Mouse (Mus musculus) neural tube, embryonic 14.5 days (tissue): ENCODE measurements around the gene Cd40lg. TPM values are rescaled to one million over a fixed set of nuclear protein-coding genes. Genes with fewer than 3 reads are reported as not detected.

ENCODE experiments used
- ATAC-seq: fragments of 200-750 bp; cut with Nextera tagmentation; 2 replicates; pipeline ENCODE4 v1.8.0; 2017; ENCODE audit warnings: low read depth, mild to moderate bottlenecking, moderate TSS enrichment, moderate library complexity
- H3K27ac ChIP-seq: fragments of 300-500 bp; sonication (generic); 2 replicates; pipeline ENCODE4 v1.5.1; 2014; ENCODE audit warnings: low read depth, mild to moderate bottlenecking, control low read depth, low read length, moderate library complexity, mixed read lengths
- H3K27me3 ChIP-seq: fragments of 300-500 bp; sonication (generic); 2 replicates; pipeline ENCODE4 v1.6.1; 2014; ENCODE audit warnings: low read length; ENCODE audit not compliant: control insufficient read depth, insufficient read depth
- H3K36me3 ChIP-seq: fragments of 300-500 bp; sonication (generic); 2 replicates; pipeline ENCODE4 v1.6.1; 2014; ENCODE audit warnings: low read length, mixed read lengths; ENCODE audit not compliant: control insufficient read depth, insufficient read depth
- H3K4me1 ChIP-seq: fragments of 300-500 bp; sonication (generic); 2 replicates; pipeline ENCODE4 v1.6.1; 2014; ENCODE audit warnings: low read length; ENCODE audit not compliant: control insufficient read depth, insufficient read depth
- H3K4me2 ChIP-seq: fragments of 300-500 bp; sonication (generic); 2 replicates; pipeline ENCODE4 v1.6.1; 2014; ENCODE audit warnings: mild to moderate bottlenecking, low read depth, low read length, control low read depth
- H3K4me3 ChIP-seq: fragments of 300-500 bp; sonication (generic); 2 replicates; pipeline ENCODE4 v1.5.1; 2014; ENCODE audit warnings: low read depth, low read length, control low read depth, mixed read lengths
- H3K9ac ChIP-seq: fragments of 300-500 bp; sonication (generic); replicated peaks from 2 replicates; pipeline ENCODE4 v1.6.1; 2014; ENCODE audit warnings: low read depth, mild to moderate bottlenecking, control low read depth, low read length, mixed read lengths
- H3K9me3 ChIP-seq: fragments of 300-500 bp; sonication (generic); 2 replicates; pipeline ENCODE4 v1.6.1; 2016; ENCODE audit warnings: low read length; ENCODE audit not compliant: control insufficient read depth
- WGBS: fragments of 180-500 bp; shearing (Covaris S2); extraction: QIAGEN DNeasy Blood & Tissue Kit; methylation state at CpG from one replicate; pipeline ENCODE4 v1.1.7; 2014; 5-methylcytosine and 5-hydroxymethylcytosine counted together
- polyA plus RNA-seq: library from polyadenylated mRNA; unstranded; fragments of >200 nt; fragmentation: Nextera tagmentation; extraction: Ambion mirVana; gene quantifications from 2 replicates; pipeline ENCODE4 v1.2.1, GENCODE M21; 2014

Cd40lg gene
- polyA plus RNA-seq, 1 experiment from 2014 or later = not detected

- Histone ChIP-seq H3K27ac (no peak overlapping the region), H3K4me1 (no peaks in the 10 kb centered on the region), H3K4me2 (no peak overlapping the region), H3K9ac (no peak overlapping the region), H3K9me3 (no peaks in the 10 kb centered on the region), H3K4me3 (no peak overlapping the region), H3K27me3 (no peaks in the 10 kb centered on the region), H3K36me3 (no peaks in the 10 kb centered on the region)
- no peak for ATAC-seq
- WGBS = 67% methylated on average over 4 of the region's 4 CpGs
These were observed 24.0 kb downstream of the Cd40lg start for GRCm38 (mm10) chrX:57235982-57236381.

- 80% methylated on average over 3 of the region's 3 CpGs for WGBS
These were observed 26.6 kb downstream of the Cd40lg start for GRCm38 (mm10) chrX:57238572-57238971.

GRCm38 (mm10) chrX:57253329-57254055, 41.5 kb downstream of the Cd40lg start:
- Histone ChIP-seq H3K36me3 (no peaks in the 10 kb centered on the region), H3K4me1 (no peaks in the 10 kb centered on the region), H3K9me3 (no peaks in the 10 kb centered on the region), H3K4me3 (no peak overlapping the region), H3K27me3 (no peaks in the 10 kb centered on the region), H3K27ac (no peak overlapping the region), H3K9ac (no peak overlapping the region), H3K4me2 (no peak overlapping the region)
- 64% methylated on average over 7 of the region's 7 CpGs for WGBS
- ATAC-seq = no peak

More at GRCm38 (mm10) chrX:57238572-57238971, 26.6 kb downstream of the Cd40lg start:
- H3K4me1 ChIP-seq = no peaks in the 10 kb centered on the region
- H3K4me2 ChIP-seq = no peak overlapping the region
- H3K9me3 ChIP-seq = no peaks in the 10 kb centered on the region
- H3K4me3 ChIP-seq = no peak overlapping the region
- no peak for ATAC-seq
- no peaks in the 10 kb centered on the region for H3K27me3 ChIP-seq
- H3K36me3 ChIP-seq = no peaks in the 10 kb centered on the region
- H3K27ac ChIP-seq = no peak overlapping the region
- no peak overlapping the region for H3K9ac ChIP-seq

- no peaks in the 10 kb centered on the region for H3K36me3 ChIP-seq
- no peaks in the 10 kb centered on the region for H3K9me3 ChIP-seq
- H3K4me2 ChIP-seq = no peak overlapping the region
- H3K4me1 ChIP-seq = no peaks in the 10 kb centered on the region
- no peaks in the 10 kb centered on the region for H3K27me3 ChIP-seq
- H3K27ac ChIP-seq = no peak overlapping the region
- WGBS = 40% methylated on average over 2 of the region's 2 CpGs
- H3K4me3 ChIP-seq = no peak overlapping the region
- H3K9ac ChIP-seq = no peak overlapping the region
- ATAC-seq = 0 out of 2 replicates have a peak, but pooled peaks have one; percentile 49
These were observed 48.8 kb downstream of the Cd40lg start for GRCm38 (mm10) chrX:57260744-57261143.

DNA sequence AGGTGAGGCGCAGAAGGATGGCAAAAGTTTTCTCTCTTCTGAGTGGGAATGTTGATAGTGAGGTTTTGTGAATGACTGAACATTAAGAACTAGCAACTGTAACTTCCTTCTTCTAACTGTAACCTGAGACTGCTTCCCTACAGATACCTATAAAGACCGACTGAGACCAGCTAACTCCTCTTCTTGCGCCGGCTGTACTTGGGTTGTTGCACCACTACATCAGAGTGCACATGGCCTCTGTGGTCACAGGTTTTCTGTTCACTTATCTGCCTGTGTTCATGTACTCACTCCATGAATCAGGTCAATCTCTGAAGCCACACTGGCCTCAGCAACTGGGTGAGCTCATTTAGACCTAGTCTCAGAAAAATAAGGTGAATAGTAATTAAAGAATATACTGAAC, 51.6 kb downstream of the Cd40lg start:
- H3K4me3 ChIP-seq = no peak overlapping the region
- H3K9me3 ChIP-seq = no peaks in the 10 kb centered on the region
- H3K4me2 ChIP-seq = no peak overlapping the region
- no peak overlapping the region for H3K27ac ChIP-seq
- no peaks in the 10 kb centered on the region for H3K27me3 ChIP-seq
- H3K36me3 ChIP-seq = no peaks in the 10 kb centered on the region
- no peak overlapping the region for H3K9ac ChIP-seq
- no peak for ATAC-seq
- H3K4me1 ChIP-seq = no peaks in the 10 kb centered on the region
- WGBS = 88% methylated on average over 4 of the region's 4 CpGs

Other genes with a start within 250 kb of the Cd40lg start
- gene Brs3, start 169.1 kb upstream of the Cd40lg start, polyA plus RNA-seq = 0.09 TPM in 1 of 2 replicates, not detected in the other
- gene Htatsf1, start 158.6 kb upstream of the Cd40lg start, polyA plus RNA-seq = 83.9 and 87.0 TPM in 2 replicates
- gene Vgll1, start 124.0 kb upstream of the Cd40lg start, polyA plus RNA-seq = not detected in 2 replicates
- gene Arhgef6, start 126.6 kb downstream of the Cd40lg start, polyA plus RNA-seq = 4.9 and 8.8 TPM in 2 replicates
- gene Rbmx, start 180.9 kb downstream of the Cd40lg start, polyA plus RNA-seq = 190 and 220 TPM in 2 replicates
- gene Gm364, start 197.0 kb downstream of the Cd40lg start, polyA plus RNA-seq = not detected in 2 replicates